Mouse (Mus musculus): ENCODE results near the gene Ryr1. TPM values are rescaled to one million over a fixed set of nuclear protein-coding genes. Genes with fewer than 3 reads are reported as not detected.
"Not testable (repeated sequence)": the region's sequence is repeated elsewhere in the genome, so short reads cannot be mapped to it uniquely, and the experiment has no call there.

Gene Ryr1
- total RNA-seq, 2 experiments from 2014 or later: 12.6 to 13.7 TPM

DNA sequence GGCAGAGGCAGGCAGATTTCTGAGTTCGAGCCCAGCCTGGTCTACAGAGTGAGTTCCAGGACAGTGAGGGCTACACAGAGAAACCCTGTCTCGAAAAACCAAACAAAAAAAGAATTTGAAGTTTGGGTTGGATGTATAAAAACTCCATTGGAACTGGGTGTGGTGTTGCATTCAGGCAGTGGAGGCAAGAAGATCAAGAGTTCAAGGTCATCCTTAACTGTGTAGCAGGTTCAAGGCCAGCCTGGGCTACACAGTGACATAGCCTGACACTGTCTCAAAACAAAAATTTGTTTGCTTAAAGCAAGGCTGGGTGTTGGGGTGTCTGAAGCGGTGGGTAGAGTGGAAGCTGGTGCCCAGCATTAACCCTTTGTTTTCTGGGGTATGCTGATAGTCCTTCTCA lies 131.6 kb downstream of the Ryr1 start:
- DNase-seq (ENCODE audit: low spot score in 2 of 2): no peak

DNA sequence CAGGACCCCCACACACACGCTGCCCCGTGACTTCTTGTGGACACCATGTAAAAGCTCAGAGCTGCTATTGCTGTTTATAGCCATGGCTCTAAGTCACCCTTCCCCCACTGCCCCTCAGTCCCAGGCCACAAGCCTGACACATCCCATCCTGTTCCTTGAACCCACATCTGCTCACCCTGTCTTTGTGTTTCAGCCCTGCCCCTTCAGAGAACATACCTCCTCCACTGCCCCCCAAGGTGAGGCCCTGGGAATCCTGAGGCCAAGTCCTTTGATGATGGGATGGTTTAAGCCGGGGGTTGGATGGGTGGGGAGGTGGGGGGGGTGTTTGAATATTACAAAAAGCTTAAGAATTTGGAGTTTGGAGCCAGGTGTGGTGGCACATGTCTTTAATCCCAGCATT lies 132.0 kb downstream of the Ryr1 start:
- DNase-seq (ENCODE audit: low spot score in 2 of 2): no peak

- DNase-seq (ENCODE audit: low spot score in 2 of 2): no peak
Measured at GRCm38 (mm10) chr7:28991616-28992015, 133.4 kb downstream of the Ryr1 start.

- no peak for DNase-seq (ENCODE audit: low spot score in 2 of 2)
Measured at GRCm38 (mm10) chr7:28990766-28991273, 134.2 kb downstream of the Ryr1 start.

- no peak for DNase-seq (ENCODE audit: low spot score in 2 of 2)
Measured at GRCm38 (mm10) chr7:28985207-28985606, 139.8 kb downstream of the Ryr1 start.

DNA sequence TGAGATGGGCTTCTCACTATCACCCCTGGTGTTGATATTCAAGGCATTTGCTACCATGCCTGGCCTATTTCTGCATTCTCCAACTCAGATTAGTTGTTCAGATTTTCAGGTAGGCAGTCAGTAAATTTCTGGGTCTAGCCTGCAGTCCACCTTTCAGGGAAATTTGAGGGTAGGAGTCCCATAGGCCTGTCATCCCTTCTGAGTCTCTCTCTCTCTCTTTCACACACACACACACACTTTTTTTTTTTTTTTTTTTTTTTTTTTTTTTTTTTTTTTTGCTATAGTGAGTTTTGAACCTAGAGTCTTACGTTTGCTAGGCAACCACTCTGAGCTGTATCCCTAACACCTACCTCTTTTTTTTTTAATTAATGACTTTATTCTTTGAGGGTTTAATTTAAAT lies 140.5 kb downstream of the Ryr1 start:
- no peak for DNase-seq (ENCODE audit: low spot score in 2 of 2)

DNA sequence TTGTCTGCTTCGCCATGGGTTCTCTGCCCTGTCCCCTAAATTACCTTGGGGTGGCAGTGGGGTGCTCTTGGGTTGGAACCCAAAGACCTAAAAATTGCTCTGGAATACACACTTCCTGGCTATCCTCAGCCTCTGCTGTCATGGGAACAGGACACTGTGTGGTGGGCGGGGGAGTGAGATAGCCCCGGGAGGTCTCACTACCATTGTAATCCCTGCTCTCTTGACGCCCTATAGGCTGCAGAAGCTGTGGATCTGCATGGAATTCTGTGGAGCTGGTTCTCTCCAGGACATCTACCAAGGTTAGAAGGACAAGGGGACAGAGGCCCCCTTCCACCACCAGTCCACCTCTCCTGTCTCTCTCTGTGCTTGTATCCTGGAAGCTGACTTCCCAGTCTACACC lies 141.1 kb downstream of the Ryr1 start:
- no peak for DNase-seq (ENCODE audit: low spot score in 2 of 2)

GRCm38 (mm10) chr7:28983141-28983564 lies 141.8 kb downstream of the Ryr1 start:
- no peak for DNase-seq (ENCODE audit: low spot score in 2 of 2)

- DNase-seq (ENCODE audit: low spot score in 2 of 2): no peak
Measured at GRCm38 (mm10) chr7:28982274-28983013, 142.5 kb downstream of the Ryr1 start.

DNA sequence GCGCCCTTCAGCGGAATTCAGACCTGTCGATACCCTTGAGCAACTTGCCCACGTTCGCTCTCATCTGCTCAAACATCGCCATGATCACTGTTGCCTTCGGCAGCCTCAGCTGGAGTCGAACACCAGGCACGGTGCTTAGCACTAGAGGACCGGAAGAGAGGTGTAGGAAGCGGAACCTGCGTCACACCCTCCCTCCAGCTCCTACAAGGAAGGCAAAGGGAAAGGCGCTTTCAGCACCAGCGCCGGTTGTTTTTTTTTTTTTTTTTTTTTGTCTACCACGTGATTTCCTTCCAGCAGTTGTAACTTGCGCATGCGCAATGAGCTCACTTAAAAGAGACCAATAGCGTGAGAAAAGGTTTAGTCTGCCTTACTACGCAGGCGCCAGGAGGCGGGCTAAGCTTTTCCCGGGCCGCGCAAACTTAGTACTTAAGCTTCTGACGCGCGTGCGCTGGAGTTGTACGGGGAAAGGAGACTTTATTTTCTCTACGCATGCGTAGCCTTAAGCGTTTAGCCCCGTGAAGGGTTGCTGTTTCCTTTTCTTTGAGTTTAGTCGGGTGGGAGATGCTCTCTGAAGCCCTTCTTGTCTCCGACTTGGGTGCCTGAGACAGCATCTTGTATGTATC lies 143.2 kb downstream of the Ryr1 start, which contains the start of the genes Eif3k and Map4k1:
Gene Eif3k, minus strand, starts transcription at position 214 of the 623 bp plus-strand sequence.
Gene Map4k1, plus strand, starts transcription at position 400 of the 623 bp plus-strand sequence.
- DNase-seq (ENCODE audit: low spot score in 2 of 2): peak; percentile 95 to 97

- DNase-seq (ENCODE audit: low spot score in 2 of 2): no peak
Measured at GRCm38 (mm10) chr7:28977556-28977955, 147.4 kb downstream of the Ryr1 start.

DNA sequence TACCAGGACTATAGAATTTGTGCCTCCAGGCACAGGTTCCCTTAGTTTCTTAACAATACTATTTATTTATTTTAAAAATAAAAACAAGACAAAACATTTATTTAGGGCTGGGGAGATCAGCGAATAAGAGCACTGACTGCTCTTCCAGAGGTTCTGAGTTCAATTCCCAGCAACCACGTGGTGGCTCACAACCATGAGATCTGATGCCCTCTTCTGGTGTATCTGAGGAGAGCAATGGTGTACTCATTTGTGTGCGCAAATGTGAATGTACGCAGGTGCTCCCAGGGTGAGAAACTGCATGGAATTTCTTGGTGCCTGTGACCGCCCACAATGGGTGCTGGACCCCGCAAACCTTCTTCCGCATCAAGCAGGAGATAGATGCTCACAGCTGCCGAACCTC lies 152.0 kb downstream of the Ryr1 start:
- DNase-seq (ENCODE audit: low spot score in 2 of 2): no peak

DNA sequence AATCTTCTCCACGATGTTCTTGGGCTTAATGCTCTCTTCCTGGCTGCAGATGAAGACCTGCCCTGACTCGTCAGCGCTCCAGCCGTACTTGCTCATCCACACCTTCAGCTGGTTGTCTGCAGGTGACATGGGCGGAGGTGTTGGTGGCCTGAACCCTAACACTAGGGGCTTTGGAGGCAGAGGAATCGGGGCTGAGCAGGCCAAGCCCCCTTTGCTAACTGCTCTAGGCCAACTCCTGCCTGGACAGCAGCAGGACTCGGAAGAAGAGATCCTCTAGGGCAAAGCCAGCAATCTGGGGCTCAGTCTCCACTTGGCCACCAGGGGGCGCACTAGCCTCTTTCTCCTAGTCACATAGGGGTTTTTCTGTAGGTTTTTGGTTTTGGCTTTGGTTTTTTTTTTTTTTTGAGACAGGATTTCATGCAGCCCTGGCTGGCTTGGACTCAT lies 152.4 kb downstream of the Ryr1 start:
- DNase-seq (ENCODE audit: low spot score in 2 of 2): peak; percentile 78 to 80

- DNase-seq (ENCODE audit: low spot score in 2 of 2): peak; percentile 48 to 50
Measured at GRCm38 (mm10) chr7:28971770-28972269, 153.2 kb downstream of the Ryr1 start.

GRCm38 (mm10) chr7:28971029-28971428 lies 153.9 kb downstream of the Ryr1 start:
- DNase-seq (ENCODE audit: low spot score in 2 of 2): no peak

DNA sequence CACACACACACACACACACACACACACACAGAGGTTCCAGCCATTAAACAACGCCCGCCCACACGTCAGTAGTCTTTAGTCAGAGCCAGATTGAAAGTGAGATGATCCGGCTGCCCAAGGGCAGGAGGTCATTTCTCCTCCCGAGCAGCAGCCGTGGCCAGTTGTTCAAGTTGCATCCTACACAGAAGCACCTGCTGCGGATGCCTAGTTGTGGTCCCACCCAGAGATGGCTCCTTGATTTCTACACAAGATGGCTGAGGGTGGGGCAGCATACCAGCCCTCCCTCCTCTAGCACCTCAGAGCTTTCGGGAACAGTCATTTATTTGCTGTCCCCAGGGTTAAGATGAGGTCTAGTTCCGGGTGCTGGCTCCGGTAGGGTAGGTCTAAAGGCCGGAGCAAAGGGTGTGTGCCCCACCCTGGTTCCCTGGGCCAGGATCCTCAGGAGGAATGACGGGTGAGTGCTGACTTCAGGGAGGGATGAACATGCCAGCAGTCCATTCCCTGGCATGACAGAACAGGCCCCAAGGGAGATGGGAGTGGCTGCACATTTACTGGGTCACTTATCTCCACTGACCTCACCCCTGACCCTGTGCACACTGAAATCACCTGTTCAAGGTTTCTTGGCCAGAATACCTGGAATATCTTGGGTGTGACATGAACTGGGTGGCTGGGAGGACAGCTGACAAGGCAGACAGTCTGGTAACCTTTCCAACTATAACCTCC lies 155.1 kb downstream of the Ryr1 start:
- no peak for DNase-seq (ENCODE audit: low spot score in 2 of 2)

- DNase-seq (ENCODE audit: low spot score in 2 of 2): no peak
Measured at GRCm38 (mm10) chr7:28969271-28969670, 155.7 kb downstream of the Ryr1 start.

DNA sequence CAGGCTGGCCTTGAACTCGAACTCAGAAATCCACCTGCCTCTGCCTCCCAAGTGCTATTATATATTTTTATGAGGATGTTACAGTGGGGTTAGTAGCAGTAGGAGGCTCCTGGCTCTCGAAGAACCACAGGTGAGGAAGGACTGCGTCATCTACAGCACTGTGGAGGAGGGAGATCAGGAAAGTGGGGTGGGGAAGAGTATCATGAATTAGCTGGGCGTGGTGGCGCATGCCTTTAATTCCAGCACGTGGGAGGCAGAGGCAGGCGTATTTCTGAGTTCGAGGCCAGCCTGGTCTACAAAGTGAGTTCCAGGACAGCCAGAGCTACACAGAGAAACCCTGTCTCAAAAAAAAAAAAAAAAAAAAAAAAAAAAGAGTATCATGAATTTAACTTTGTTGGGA lies 156.9 kb downstream of the Ryr1 start:
- not testable (repeated sequence) for DNase-seq (ENCODE audit: low spot score in 2 of 2)

DNA sequence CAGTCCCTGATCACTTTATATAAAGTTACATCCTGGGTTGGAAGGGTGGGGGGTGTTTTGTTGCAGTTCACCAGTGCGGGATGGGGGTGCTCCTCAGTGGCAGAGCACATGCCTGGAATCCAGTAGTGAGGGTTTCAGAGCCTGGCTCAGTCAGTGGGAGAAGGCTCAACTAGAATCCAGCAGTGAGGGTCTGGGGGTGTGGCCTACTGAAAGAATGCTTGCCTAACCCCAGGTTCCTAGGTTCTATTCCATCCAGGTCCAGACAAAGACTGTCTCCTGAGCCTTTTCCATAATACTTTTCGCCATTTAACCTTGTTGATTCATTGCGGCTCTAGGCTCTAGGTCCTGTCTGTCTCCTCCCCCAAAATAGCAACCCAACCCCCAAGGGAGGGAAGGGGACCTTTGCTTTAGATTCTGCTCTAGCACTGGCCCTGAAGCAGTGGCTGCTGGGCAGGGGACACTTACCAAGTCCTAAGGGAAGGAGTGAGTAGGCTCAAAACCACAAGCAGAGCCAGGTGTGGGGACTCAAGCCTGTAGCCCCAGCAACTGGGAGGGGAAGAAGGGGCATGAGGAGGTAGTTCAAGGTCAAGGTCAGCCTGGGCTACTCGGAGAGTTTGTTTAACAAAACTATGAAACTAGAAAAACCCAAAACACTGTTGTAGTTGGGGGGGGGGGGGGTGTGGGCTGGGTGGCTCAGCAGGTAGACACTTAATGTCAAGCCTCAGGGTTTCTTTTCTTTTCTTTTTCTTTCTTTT lies 158.1 kb downstream of the Ryr1 start:
- DNase-seq (ENCODE audit: low spot score in 2 of 2): no peak

GRCm38 (mm10) chr7:28966181-28966580 lies 158.8 kb downstream of the Ryr1 start:
- no peak for DNase-seq (ENCODE audit: low spot score in 2 of 2)

GRCm38 (mm10) chr7:28965346-28965840 lies 159.6 kb downstream of the Ryr1 start:
- no peak for DNase-seq (ENCODE audit: low spot score in 2 of 2)
